Mouse (Mus musculus) adipocyte (in vitro differentiated cells): ENCODE data around the gene Mn1.

Experiments used
- DNase-seq: peaks from one replicate; pipeline ENCODE4 v3.0.0-alpha.2; 2016; ENCODE audit warnings: low spot score

The Mn1 gene

DNA sequence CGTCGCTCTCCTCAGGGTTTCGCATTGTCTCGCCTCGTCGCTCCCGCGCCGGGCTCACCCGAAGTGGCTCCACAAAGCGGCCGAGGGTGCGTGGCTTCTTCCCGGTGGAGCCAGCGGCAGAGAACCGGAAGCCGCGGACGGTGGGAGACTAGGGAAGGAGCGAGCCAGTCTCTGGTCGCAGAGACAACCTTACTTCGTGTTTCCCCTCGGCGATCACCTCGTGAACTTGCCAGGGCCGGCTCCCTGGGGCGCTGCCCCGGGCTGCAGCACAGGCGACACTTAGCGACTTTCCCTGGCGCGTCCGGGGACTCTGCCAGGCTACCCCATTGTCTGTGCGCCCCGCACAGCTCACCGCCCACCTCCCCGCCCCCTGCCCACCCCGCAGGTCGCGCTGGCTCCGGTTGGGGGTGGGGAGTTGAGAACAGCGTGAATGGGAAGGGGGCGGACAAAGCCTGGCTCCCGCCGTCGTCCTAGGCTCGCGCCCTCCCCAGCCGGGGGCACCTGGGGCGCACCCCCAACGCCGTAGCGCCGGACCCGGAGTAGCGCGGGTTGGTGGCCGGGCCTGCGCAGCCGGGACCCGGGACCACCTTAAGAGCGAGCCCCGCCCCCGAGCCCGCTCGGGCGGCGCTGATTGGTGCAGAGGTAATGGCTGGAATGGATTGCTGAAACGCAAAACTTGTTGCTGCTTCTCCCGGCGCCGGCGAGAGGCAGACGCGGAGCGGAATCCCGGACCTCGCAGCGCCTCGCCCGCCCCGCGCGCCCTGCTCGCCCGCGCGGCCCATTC, at the start of gene Mn1:
Mn1 (plus strand) TSS at position 772 of the 784 bp plus-strand sequence.
- peak; percentile 77 for DNase-seq

DNA sequence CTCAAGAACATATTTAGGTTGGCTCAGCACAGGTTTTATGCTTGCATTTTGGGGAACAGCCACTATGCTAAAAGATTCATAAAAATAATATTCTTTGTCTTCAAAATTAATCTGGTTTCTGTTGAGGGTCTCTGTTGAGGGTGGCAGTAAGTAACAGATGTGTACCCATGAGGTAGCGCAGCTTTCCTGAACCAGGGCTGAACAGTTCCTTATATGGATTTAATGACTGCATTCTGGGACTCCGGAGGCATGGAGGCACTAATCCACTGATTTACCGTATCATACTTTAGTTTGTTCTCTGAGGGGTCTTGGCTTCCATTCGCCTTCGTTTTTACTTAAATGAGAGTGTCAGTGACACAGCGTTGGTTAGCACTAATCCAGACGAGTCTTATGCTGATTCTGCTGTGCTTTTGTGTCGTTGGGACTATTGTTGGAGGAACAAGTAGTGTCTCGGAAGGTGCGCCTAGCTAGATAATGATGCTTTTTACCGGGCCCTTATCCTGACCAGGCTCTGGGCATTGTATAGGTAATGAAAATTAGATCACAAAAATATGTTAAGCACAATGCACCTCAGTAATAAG, 49.1 kb upstream of the Mn1 start:
- DNase-seq: no peak

DNA sequence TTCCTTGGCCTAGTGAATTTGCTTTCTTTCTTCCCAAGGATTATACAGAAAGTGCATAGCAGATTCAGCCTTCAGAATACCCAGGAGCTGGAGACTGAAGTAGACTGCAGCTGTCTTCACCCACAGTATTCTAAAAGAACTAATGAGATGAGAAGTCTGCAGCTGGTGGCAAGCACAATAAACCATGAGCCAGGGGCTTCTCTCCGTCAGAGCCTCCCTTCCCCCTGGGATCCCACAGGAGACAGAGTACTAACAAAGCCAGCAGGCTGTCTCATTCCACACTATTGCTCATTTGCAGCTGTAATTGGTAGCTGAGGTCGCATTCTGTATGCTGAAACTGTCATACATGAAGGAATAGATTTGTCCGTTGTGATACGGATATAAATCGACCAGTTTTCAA, 48.6 kb upstream of the Mn1 start:
- DNase-seq: no peak

DNA sequence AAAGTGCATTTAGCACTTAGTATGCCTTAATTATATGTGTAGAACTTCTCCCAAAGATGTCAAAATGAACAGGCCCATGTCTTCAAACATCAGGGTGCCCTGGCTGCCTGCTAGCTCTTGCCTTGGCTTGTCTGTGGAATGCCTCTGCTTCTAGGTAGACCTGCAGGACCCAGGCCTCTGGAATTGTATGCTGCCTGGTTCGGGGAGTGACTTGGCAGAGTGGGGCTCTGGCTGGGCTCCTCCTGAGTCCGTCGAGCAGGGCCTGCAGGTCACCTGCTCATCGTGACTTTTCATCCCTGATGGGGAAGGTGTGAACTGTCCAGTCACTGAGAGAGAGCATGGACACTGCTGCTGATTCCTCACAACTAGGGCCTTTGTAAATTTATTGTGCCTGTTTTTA, 41.5 kb upstream of the Mn1 start:
- DNase-seq: no peak

DNA sequence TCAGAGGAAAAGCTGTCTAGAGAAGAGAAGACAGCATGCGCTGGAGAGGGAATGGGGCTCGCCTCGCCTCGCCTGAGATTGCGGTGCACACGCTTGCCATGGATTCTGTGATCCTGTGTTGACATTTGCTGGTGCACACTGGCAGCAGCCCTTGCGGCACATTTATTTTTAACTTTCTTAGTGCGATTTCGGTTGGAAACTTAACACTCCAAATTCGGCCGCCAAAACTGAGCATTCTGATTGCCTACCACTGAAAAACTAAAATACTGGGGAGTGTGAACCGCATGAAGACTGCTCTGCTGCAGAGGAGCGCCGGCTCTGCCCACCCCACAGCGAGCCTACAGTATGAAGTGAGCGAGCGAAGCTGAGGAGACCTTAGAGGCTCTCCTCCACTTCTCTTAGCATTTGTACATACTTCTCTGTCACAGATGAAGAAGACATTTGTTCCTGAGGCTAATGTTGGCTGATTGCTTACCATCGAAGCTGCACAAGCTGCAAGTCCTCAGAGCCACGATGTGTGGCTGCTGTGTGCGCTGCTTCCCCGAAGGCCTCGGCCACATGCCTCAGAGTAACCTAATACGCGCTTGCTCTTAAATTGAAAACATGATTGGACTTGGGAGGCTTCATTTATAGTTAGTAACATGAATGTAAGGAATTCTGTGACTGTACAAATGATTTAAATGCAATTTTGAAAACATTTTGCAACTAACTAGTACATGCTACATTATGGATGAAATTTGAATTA, 40.7 kb upstream of the Mn1 start:
- DNase-seq: no peak

DNA sequence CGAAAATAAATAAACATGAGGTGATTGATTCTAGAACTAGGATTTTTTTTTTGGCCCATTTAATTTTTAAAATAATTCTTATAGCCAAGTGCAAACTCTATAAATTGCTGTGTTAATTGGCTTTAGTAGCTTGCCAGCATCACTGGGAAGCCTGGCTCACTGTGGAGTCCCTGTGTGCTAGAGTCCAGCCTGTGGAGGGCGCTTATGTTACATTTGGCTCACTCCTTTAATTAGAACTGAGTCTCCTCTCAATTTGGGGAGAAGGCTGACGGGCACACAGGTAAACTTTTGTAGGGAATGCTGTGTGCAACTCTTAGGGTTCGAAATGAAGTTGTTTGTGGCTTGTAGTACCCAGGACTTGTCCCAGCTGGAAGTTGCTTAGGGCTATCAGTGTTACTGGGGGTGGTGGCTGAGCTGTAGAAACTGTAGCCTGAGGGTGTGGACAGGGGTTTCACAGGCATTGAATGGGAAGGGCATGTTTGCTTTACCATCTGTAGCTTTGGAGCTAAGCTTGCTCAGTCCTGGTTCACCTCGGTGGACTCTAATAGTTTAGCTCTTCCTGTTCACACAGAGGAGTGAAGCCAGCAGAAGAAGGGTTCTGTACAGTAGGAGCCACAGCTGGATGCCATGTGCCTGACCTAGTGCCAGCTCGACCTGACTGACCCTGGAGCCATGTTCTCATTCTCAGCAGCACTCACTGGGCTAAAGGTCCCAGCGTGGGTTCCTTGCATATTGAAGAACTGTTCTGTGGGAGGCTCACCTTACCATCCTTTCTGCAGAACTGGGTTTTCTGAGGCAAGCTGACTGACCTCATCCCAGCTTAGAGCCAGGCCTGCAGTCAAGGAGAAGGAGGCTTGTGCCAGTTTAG, 38.8 kb upstream of the Mn1 start:
- peak; percentile 92 for DNase-seq

DNA sequence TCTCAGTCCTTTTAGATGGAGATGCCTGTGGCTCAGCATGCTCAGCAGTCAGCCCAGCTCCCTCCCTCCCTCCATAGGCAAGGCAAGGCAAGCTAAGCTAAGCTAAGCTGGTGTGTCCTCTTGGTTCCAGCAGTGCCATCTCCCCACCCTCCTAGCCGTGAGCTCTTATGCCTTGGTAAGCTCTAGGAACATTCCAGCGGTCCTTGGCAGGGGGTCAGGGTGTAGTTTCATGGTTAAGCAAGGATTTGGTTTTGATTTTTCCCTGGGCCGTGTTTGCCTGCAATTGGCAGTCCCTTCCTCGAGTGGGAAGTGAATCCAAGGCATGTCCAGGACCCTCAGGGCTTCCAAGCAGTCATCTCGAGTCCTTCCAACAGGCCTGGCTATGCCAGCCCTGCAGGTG, 33.8 kb upstream of the Mn1 start:
- no peak for DNase-seq

DNA sequence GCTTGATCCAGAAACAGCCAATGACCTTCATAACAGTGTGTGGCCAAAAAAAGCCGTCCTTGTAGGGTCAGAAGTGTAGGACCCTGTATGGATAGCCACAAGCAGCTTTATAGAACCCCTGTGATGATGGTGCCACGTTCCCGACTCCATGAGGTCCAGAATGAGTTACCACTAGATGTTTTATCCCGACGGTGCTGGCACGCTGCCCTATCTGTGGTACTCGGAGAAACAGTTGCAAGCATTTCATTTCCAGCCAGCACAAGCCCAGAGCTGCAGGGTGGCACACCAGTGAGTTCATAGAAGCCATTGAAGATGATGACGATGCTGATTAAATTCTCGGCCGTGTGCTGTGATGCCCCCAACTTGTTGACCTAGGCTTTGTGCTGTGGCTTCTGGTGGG, 26.3 kb upstream of the Mn1 start:
- DNase-seq: no peak

DNA sequence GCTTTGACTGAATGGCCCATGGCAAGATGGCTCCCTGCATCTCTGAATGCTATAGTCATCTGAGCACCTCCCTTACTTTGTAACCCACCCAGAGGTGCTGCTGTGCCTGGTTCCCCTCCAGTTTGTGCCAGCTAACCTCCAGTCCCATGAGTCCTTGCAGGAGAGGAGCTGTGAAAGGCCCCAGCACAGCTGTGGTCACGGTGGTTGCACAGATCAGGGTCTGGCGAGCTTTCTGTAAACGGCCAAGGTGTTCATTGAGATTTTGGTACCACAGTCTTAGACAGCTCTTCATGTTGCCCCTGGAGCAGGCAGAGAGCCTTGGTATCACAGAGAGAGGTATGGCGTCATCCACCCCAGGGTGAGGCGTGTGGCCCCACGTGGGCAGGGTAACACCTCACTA, 25.7 kb upstream of the Mn1 start:
- DNase-seq: no peak

DNA sequence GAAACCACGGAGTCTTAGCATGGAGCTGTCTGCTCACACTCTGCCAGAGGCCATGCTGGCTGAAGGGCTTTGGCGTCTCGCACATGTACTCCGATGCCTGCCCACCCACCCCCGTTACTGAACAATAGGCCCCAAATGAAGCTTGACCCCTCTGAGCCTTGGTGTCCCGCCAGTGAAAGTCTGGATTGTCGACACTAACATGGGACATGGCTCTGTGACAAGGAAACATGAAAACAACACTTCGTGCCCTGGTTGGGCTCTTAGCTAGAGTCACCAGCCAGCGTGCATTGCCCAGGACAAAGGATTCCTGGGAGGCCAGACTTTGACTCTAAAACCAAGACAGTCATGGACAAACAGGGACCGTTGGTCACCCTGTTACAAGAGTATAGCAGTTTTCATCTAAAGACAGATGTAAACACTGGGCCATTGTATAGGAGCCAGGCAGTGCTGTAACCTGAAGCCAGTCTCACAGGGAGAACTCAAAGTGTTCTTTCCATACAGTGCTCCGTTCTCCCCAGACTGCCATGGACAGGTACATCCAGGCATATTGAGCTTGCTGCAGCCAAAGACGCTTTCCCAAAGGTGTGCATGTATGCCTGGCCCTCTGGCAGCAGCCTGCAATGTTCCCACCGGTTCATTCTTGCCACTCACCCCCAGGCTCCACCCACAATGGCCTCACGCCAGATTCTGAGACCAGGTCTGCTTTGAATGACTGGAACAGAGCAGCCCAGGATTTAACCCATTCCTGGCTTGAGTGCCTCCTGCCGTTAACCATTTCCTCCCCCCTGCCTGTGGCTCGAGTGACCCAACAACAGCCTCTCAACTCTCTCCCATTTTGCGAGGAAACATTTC, 23.6 kb upstream of the Mn1 start:
- DNase-seq: peak; percentile 46

DNA sequence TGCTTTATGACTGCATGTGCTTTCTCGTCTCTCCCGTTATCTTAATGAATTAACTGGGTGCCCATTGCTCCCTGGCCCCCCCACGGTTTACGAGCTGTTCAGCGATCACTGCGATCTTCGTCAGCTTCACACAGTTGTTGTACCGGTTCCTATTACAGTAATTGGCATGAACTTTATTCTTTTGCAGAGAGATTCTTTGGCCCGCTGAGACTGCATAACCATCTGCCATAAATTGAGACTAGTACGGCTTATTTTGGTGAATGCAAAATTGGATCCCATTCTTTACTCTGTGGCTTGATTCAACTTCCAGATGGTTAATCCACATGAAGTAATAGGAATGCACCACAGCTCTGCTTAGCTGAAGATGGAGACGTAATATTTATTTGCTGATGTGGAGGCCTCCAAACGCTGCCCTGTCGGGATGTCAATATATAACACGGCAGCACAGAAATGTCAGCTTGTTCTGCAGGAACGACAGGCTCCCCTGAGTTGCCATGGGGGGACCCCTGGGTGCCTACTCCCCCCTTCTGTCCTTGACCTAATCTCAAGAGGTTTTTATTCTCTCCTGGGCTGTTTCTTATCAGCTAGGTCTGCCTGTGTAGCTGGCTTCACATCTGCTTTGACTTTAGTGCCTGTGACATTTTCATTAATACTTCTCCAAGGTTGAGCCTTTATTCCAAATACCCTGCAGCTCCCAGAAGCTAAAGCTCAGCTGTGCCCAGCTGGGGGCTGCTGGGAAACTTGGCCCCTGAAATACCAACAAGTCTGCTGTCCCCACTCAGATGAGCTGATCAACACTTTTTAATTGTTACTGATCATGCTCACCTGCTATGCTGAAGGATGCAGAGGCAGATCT, 22.7 kb upstream of the Mn1 start:
- DNase-seq: no peak

DNA sequence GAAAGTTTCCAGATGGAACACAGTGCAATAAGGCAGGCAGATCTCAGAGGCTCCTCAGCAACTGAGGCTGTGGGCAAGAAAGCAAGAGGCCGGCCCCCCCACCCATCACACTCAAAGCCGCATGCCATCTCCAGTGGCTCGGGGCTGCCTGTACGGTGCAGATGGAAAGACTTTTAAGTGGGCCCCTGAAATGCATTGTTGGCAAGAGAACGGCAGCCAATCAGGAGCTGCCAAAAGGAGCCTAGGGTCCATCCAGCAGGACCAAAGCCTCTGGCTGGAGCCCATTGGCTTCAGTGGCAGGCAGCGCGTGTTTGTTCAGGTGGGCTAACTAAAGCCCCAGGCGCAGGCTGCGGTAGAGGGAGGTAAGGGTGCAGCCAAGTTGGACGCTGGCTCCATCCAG, 21.4 kb upstream of the Mn1 start:
- DNase-seq: no peak

DNA sequence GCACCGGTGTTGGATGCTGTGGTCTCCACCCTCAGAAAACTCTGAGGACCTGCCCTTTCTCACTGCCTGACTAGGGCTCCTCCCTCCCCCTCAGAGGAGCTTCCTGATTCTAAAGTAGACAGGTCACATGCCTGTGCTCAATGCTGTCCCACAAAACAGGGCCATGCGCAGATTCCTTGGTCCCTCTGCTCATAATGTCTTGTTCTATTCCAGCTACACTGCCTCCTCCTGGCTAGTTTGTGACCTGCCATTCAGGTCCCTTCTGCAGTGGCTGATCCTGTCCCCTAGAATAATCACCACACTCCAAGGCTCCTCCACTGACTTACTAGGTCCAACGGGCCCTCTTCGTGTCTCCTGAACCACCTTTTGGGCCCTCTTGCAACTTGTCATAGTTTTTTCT, 21.0 kb upstream of the Mn1 start:
- no peak for DNase-seq

DNA sequence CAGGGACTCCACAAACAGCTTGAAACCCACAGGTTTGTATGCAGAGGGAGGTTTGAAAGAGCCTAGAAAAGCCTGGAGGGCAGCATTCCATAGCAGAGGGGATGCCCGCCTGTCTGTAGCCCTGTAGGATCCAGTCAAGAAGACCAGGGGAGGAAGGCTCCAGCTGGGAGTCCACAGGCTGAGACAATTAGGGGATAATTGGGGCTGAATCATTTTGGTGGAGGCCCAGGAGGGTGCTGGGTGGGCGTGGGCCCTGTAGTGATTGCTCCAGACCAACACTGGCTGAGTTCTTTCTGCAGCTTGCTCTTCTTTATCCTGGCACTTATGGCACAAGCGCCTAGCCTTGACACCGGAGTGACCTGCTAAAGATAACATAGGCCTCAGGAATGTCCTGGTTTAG, 18.7 kb upstream of the Mn1 start:
- no peak for DNase-seq

DNA sequence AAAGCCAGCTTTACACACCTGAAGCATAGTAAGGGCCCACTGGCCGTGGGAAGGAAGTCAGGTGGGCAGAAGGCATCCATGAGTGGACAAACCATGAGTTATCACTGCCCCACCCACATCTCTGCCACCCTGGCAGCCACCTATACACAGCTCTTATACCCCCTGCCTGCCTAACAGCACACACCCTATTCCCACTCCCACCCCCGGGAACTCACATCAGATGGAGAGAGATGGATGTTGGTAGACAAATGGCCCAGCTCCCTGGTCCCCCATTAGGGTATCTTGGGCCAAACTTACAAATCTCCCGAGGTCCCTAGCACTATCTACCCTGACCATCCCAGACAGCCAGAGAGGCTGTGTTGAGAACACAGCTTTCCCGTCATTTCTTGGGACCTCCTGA, 17.9 kb upstream of the Mn1 start:
- no peak for DNase-seq

DNA sequence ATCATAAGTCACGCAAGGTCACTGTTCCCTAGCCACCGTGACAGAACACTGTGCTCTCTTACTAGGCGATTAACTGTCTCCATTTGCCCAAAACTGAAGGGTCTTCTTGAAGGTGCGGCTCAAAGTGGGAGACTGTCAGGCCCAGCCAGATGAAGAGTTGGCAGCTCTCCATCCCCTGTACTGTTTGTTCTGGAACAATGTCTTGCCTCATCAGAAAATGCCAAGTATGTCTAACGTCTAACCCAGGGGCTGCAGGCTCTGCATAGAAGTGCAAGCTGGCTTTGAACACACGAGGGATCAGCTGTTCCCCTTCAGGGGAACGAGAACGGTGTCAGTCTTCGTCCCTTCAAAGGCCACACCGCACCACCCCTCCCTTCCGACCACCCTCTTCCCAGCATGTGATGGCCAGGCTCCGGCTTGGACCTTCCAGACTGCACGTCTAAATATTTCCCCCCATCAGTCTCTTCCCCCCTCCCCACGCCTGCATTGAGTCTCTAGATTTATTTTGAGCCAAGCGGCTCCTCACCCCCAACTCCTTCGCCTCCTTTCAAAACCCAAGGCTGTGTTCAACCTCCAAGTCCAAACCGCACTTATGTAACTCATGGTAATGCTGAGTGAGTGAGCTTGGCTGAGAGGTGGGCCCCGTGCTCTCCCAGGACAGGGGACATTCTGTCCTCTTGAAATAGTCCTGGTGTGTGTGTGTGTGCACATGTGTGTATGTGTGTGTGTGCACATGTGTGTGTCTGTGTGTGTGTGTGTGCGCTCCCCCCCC, 15.1 kb upstream of the Mn1 start:
- peak; percentile 47 for DNase-seq

DNA sequence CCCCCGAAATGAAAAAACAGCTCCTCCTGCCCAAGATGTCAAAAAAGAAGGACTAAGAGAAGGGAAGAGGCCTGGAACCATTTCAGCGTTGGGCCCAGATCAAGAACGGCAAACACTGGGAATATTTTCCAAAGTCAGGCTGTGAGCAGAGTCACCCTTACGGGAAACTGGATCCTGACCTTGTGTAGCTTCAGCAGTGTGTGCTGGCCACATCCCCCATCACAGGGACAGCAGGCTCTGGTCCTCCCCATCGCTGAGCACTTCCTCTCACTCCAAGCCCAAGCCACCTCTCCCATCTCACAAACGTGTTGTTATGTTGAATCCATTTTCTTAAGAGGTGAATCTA, 14.5 kb upstream of the Mn1 start:
- DNase-seq: peak; percentile 20

DNA sequence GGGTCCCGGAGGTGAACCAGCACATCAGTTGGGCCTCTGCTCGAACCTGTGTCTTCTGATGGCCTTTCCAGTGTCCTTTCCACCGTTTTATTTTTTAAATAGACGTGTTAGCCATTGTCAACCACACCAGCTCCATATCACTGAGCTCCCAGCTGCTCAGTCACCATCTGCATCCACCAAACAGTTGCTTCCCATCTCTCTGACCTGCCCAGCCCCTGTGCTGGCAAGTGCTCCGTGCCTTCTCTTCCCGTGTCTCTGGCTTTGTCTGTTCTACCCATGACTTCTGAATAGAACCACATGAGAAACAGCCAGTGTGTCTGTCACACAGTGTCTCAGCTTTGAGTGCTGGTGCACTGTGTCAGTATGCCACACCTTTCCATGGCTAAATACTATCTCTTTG, 12.4 kb upstream of the Mn1 start:
- DNase-seq: no peak

DNA sequence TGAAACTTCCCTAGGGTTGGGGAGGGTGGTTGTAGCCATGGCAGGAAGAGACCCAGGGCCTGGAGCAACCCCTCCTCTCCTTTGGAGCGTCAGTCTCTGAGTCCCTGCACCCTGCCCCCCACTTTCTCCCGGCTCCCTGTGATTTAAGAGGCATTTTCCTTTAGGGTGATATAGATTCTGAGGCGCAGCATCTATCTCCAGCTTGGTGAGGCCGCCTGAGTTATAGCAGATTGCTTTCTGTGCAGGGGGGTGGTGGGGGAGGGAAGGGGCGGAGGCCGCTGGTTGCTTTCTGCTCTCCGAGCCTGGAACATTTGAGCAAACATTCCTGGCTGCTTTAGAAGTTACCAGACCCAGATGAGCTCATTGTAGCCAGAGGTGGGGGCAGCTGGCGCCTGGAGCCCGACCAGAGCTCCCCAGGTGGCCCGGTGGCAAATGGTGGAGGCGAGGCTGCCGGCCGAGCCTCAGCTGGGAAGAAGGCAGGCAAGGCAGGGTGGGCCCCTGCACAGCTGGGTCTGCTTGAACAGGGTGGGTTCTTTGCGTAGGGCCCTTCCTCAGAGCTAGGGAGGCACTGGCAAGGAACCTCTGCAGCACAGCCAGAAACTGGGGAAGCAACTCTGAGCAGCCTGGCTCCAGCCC, 8.6 kb upstream of the Mn1 start:
- no peak for DNase-seq
